Mouse (Mus musculus): Measurements from ENCODE around the gene Ifna5. TPM values are rescaled to one million over a fixed set of nuclear protein-coding genes. Genes with fewer than 3 reads are reported as not detected.

The Ifna5 gene
- total and polyA plus RNA-seq, 3 experiments: not detected

- Histone ChIP-seq H3K27me3 (ENCODE audit: insufficient read depth, low read length) (no peaks in the 10 kb centered on the region), H3K4me1 (ENCODE audit: insufficient read depth, low read depth, low read length) (no peaks in the 10 kb centered on the region), H3K36me3 (replicated peaks) (no peaks in the 10 kb centered on the region), H3K4me3 (ENCODE audit: low read depth, low read length) (no peak within 1 kb of the TSS), H3K9me3 (replicated peaks) (no peaks in the 10 kb centered on the region)
- ATAC-seq (ENCODE audit: extremely low read depth, insufficient number of reproducible peaks, low FRiP score, poor library complexity, severe bottlenecking) (no peak), DNase-seq (ENCODE audit: low spot score) (no peak)
- TF ChIP-seq CTCF (IDR thresholded peaks at IDR 0.05; ENCODE audit: low read depth, low read length) (no peak), POLR2AphosphoS5 (IDR thresholded peaks at IDR 0.05; ENCODE audit: insufficient replicate concordance, low read depth, low read length) (no peak), TAL1 (conservative IDR thresholded peaks at IDR 0.05; ENCODE audit: low read depth, low read length) (no peak), GATA2 (IDR thresholded peaks at IDR 0.05; ENCODE audit: borderline replicate concordance, low read depth, low read length) (no peak), GATA1 (IDR thresholded peaks at IDR 0.05; ENCODE audit: borderline replicate concordance, low read length) (no peak)
Measured at GRCm38 (mm10) chr4:88841438-88841911, 6.2 kb downstream of the Ifna5 start, which contains the start of gene Ifna4. Gene Ifna4, plus strand, starts transcription at chr4:88841861.

- Histone ChIP-seq H3K4me3 (ENCODE audit: low read depth, low read length) (no peak overlapping the region), H3K27me3 (ENCODE audit: insufficient read depth, low read length) (no peaks in the 10 kb centered on the region), H3K4me1 (ENCODE audit: insufficient read depth, low read depth, low read length) (no peaks in the 10 kb centered on the region), H3K9me3 (replicated peaks) (no peaks in the 10 kb centered on the region), H3K36me3 (replicated peaks) (no peaks in the 10 kb centered on the region)
- no peak for ATAC-seq (ENCODE audit: extremely low read depth, insufficient number of reproducible peaks, low FRiP score, poor library complexity, severe bottlenecking)
- TF ChIP-seq TAL1 (conservative IDR thresholded peaks at IDR 0.05; ENCODE audit: low read depth, low read length): no peak
- no peak for TF ChIP-seq GATA2 (IDR thresholded peaks at IDR 0.05; ENCODE audit: borderline replicate concordance, low read depth, low read length)
- TF ChIP-seq POLR2AphosphoS5 (IDR thresholded peaks at IDR 0.05; ENCODE audit: insufficient replicate concordance, low read depth, low read length): no peak
- TF ChIP-seq CTCF (IDR thresholded peaks at IDR 0.05; ENCODE audit: low read depth, low read length): no peak
- no peak for TF ChIP-seq GATA1 (IDR thresholded peaks at IDR 0.05; ENCODE audit: borderline replicate concordance, low read length)
- no peak for DNase-seq (ENCODE audit: low spot score)
Measured at GRCm38 (mm10) chr4:88845334-88845733, 10.0 kb downstream of the Ifna5 start.

GRCm38 (mm10) chr4:88849698-88850097, 14.4 kb downstream of the Ifna5 start, which contains the start of gene Ifna1:
Gene Ifna1, plus strand, starts transcription at chr4:88850087.
- DNase-seq (ENCODE audit: low spot score) (no peak), ATAC-seq (ENCODE audit: extremely low read depth, insufficient number of reproducible peaks, low FRiP score, poor library complexity, severe bottlenecking) (no peak)
- no peaks in the 10 kb centered on the region for H3K9me3 ChIP-seq (replicated peaks)
- H3K36me3 ChIP-seq (replicated peaks): no peaks in the 10 kb centered on the region
- no peak for TF ChIP-seq GATA1 (IDR thresholded peaks at IDR 0.05; ENCODE audit: borderline replicate concordance, low read length)
- TF ChIP-seq CTCF (IDR thresholded peaks at IDR 0.05; ENCODE audit: low read depth, low read length): no peak
- TF ChIP-seq TAL1 (conservative IDR thresholded peaks at IDR 0.05; ENCODE audit: low read depth, low read length): no peak
- no peak for TF ChIP-seq POLR2AphosphoS5 (IDR thresholded peaks at IDR 0.05; ENCODE audit: insufficient replicate concordance, low read depth, low read length)
- no peak for TF ChIP-seq GATA2 (IDR thresholded peaks at IDR 0.05; ENCODE audit: borderline replicate concordance, low read depth, low read length)
- H3K27me3 ChIP-seq (ENCODE audit: insufficient read depth, low read length): no peaks in the 10 kb centered on the region
- no peaks in the 10 kb centered on the region for H3K4me1 ChIP-seq (ENCODE audit: insufficient read depth, low read depth, low read length)
- H3K4me3 ChIP-seq (ENCODE audit: low read depth, low read length): no peak within 1 kb of the TSS

- Histone ChIP-seq H3K36me3 (replicated peaks) (no peaks in the 10 kb centered on the region), H3K4me3 (ENCODE audit: low read depth, low read length) (no peak overlapping the region), H3K27me3 (ENCODE audit: insufficient read depth, low read length) (no peaks in the 10 kb centered on the region), H3K9me3 (replicated peaks) (no peaks in the 10 kb centered on the region), H3K4me1 (ENCODE audit: insufficient read depth, low read depth, low read length) (no peaks in the 10 kb centered on the region)
- no peak for ATAC-seq (ENCODE audit: extremely low read depth, insufficient number of reproducible peaks, low FRiP score, poor library complexity, severe bottlenecking)
- no peak for TF ChIP-seq POLR2AphosphoS5 (IDR thresholded peaks at IDR 0.05; ENCODE audit: insufficient replicate concordance, low read depth, low read length)
- DNase-seq (ENCODE audit: low spot score): no peak
Measured at GRCm38 (mm10) chr4:88851026-88851763, 15.9 kb downstream of the Ifna5 start.

GRCm38 (mm10) chr4:88859214-88859613, 23.9 kb downstream of the Ifna5 start:
- ATAC-seq (ENCODE audit: extremely low read depth, insufficient number of reproducible peaks, low FRiP score, poor library complexity, severe bottlenecking) (no peak), DNase-seq (ENCODE audit: low spot score) (no peak)
- Histone ChIP-seq H3K36me3 (replicated peaks) (no peaks in the 10 kb centered on the region), H3K4me3 (ENCODE audit: low read depth, low read length) (no peak overlapping the region), H3K9me3 (replicated peaks) (no peaks in the 10 kb centered on the region), H3K27me3 (ENCODE audit: insufficient read depth, low read length) (no peaks in the 10 kb centered on the region), H3K4me1 (ENCODE audit: insufficient read depth, low read depth, low read length) (no peaks in the 10 kb centered on the region)
- TF ChIP-seq CTCF (IDR thresholded peaks at IDR 0.05; ENCODE audit: low read depth, low read length) (no peak), POLR2AphosphoS5 (IDR thresholded peaks at IDR 0.05; ENCODE audit: insufficient replicate concordance, low read depth, low read length) (no peak), TAL1 (conservative IDR thresholded peaks at IDR 0.05; ENCODE audit: low read depth, low read length) (no peak), GATA2 (IDR thresholded peaks at IDR 0.05; ENCODE audit: borderline replicate concordance, low read depth, low read length) (no peak), GATA1 (IDR thresholded peaks at IDR 0.05; ENCODE audit: borderline replicate concordance, low read length) (no peak)

GRCm38 (mm10) chr4:88863309-88863708, 28.0 kb downstream of the Ifna5 start:
- ATAC-seq (ENCODE audit: extremely low read depth, insufficient number of reproducible peaks, low FRiP score, poor library complexity, severe bottlenecking) (no peak), DNase-seq (ENCODE audit: low spot score) (no peak)
- no peak overlapping the region for H3K4me3 ChIP-seq (ENCODE audit: low read depth, low read length)
- no peak for TF ChIP-seq POLR2AphosphoS5 (IDR thresholded peaks at IDR 0.05; ENCODE audit: insufficient replicate concordance, low read depth, low read length)
- no peak for TF ChIP-seq GATA1 (IDR thresholded peaks at IDR 0.05; ENCODE audit: borderline replicate concordance, low read length)
- no peak for TF ChIP-seq GATA2 (IDR thresholded peaks at IDR 0.05; ENCODE audit: borderline replicate concordance, low read depth, low read length)
- TF ChIP-seq CTCF (IDR thresholded peaks at IDR 0.05; ENCODE audit: low read depth, low read length): no peak
- no peak for TF ChIP-seq TAL1 (conservative IDR thresholded peaks at IDR 0.05; ENCODE audit: low read depth, low read length)
- H3K36me3 ChIP-seq (replicated peaks): no peaks in the 10 kb centered on the region
- no peaks in the 10 kb centered on the region for H3K27me3 ChIP-seq (ENCODE audit: insufficient read depth, low read length)
- H3K9me3 ChIP-seq (replicated peaks): no peaks in the 10 kb centered on the region
- no peaks in the 10 kb centered on the region for H3K4me1 ChIP-seq (ENCODE audit: insufficient read depth, low read depth, low read length)

Data from G1E (cell line).